Mouse (Mus musculus) midbrain, embryonic 14.5 days (tissue): Measurements from ENCODE around the gene Cxcl12. TPM values are rescaled to one million over a fixed set of nuclear protein-coding genes. Genes with fewer than 3 reads are reported as not detected.

ENCODE experiments used
- ATAC-seq: fragments of 200-750 bp; cut with Nextera tagmentation; 2 replicates; pipeline ENCODE4 v1.8.0; 2017; ENCODE audit warnings: moderate number of reproducible peaks, moderate library complexity; ENCODE audit not compliant: low FRiP score, low TSS enrichment
- DNase-seq: peaks from one replicate; pipeline ENCODE4 v3.0.0-alpha.2; 2015
- H3K27ac ChIP-seq: fragments of 300-500 bp; sonication (generic); replicated peaks from 2 replicates; pipeline ENCODE4 v1.5.1; 2014; ENCODE audit warnings: mild to moderate bottlenecking, low read depth, low read length, moderate library complexity
- H3K27me3 ChIP-seq: fragments of 300-500 bp; sonication (generic); 2 replicates; pipeline ENCODE4 v1.6.1; 2014; ENCODE audit warnings: low read length, control low read depth, mixed read lengths; ENCODE audit not compliant: control insufficient read depth, insufficient read depth
- H3K36me3 ChIP-seq: fragments of 300-500 bp; sonication (generic); 2 replicates; pipeline ENCODE4 v1.6.1; 2014; ENCODE audit warnings: low read length, control low read depth; ENCODE audit not compliant: control insufficient read depth, insufficient read depth
- H3K4me1 ChIP-seq: fragments of 300-500 bp; sonication (generic); 2 replicates; pipeline ENCODE4 v1.6.1; 2014; ENCODE audit warnings: mild to moderate bottlenecking, antibody characterized with exemption, low read length, control low read depth; ENCODE audit not compliant: control insufficient read depth, insufficient read depth
- H3K4me2 ChIP-seq: fragments of 300-500 bp; sonication (generic); 2 replicates; pipeline ENCODE4 v1.6.1; 2014; ENCODE audit warnings: mild to moderate bottlenecking, low read length, moderate library complexity
- H3K4me3 ChIP-seq: fragments of 300-500 bp; sonication (generic); replicated peaks from 2 replicates; pipeline ENCODE4 v1.5.1; 2014; ENCODE audit warnings: low read depth, low read length
- H3K9ac ChIP-seq: fragments of 300-500 bp; sonication (generic); replicated peaks from 2 replicates; pipeline ENCODE4 v1.6.1; 2014; ENCODE audit warnings: mild to moderate bottlenecking, low read length, moderate library complexity
- H3K9me3 ChIP-seq: fragments of 300-500 bp; sonication (generic); 2 replicates; pipeline ENCODE4 v1.6.1; 2016; ENCODE audit warnings: low read length, control low read depth, mixed read lengths; ENCODE audit not compliant: control insufficient read depth
- WGBS: fragments of 180-500 bp; shearing (Covaris S2); extraction: QIAGEN DNeasy Blood & Tissue Kit; methylation state at CpG from one replicate; pipeline ENCODE4 v1.1.7; 2014; 5-methylcytosine and 5-hydroxymethylcytosine counted together
- polyA plus RNA-seq: library from polyadenylated mRNA; unstranded; fragments of >200 nt; fragmentation: Nextera tagmentation; extraction: Ambion mirVana; gene quantifications from 2 replicates; pipeline ENCODE4 v1.2.1, GENCODE M21; 2014

Gene Cxcl12
- polyA plus RNA-seq, 1 experiment from 2014 or later, result 80.3 TPM

DNA sequence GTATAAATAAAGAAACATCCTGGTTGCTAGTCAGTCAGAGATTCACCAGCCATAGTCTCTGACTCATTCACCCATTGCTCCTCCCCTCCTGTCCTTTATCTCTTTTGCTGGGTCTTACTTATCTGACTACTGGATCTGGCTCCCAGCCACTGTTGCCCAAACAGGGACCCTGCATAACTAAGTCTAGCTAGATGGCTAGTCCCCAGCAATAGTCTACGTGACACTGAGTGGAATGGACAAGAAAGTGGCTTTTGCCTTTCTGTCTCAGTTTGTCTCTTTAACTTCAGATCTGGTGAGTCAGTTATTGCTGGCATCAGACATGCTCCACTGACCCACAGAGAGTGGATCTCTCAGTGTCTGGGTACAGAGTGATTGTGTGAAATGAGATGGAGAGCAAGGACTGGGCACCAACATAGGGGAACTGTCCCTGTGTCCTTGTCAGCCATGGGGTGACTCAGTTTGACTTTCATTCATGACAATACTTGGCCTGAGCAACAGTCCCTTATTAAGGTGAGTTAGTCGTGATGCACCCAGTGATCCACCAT lies 34.6 kb downstream of the Cxcl12 start:
- DNase-seq (no peak), ATAC-seq (no peak)
- Histone ChIP-seq H3K4me1 (no peaks in the 10 kb centered on the region), H3K27me3 (no peaks in the 10 kb centered on the region), H3K27ac (no peak overlapping the region), H3K9me3 (no peaks in the 10 kb centered on the region), H3K4me3 (no peak overlapping the region), H3K9ac (no peak overlapping the region), H3K4me2 (no peak overlapping the region), H3K36me3 (no peaks in the 10 kb centered on the region)
- WGBS, result 80% methylated on average over 2 of the region's 2 CpGs

DNA sequence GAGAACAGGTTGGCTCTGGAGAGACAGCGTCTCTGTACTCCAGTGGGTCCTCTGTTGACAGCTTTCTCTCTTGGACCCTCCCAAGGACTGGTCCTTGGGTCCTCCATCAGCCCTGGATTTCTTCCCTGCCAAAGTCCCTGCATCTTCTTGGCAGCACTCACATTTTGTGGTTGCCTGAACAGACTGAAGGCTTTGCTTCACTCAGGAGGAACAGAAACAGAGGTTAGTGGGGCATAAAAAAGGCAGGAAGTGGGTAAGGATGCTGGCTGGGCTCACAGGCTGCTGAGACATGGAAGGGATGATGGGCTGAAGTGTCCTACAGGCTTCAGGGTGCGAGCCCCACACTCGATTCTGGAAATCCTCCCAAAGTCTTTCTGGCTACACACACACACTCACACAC lies 35.8 kb downstream of the Cxcl12 start:
- DNase-seq, result no peak
- no peaks in the 10 kb centered on the region for H3K4me1 ChIP-seq
- H3K4me3 ChIP-seq, result no peak overlapping the region
- H3K27me3 ChIP-seq, result no peaks in the 10 kb centered on the region
- H3K27ac ChIP-seq, result no peak overlapping the region
- no peaks in the 10 kb centered on the region for H3K36me3 ChIP-seq
- no peak overlapping the region for H3K9ac ChIP-seq
- no peak overlapping the region for H3K4me2 ChIP-seq
- ATAC-seq, result no peak
- WGBS, result 92% methylated on average over 3 of the region's 3 CpGs
- H3K9me3 ChIP-seq, result no peaks in the 10 kb centered on the region

DNA sequence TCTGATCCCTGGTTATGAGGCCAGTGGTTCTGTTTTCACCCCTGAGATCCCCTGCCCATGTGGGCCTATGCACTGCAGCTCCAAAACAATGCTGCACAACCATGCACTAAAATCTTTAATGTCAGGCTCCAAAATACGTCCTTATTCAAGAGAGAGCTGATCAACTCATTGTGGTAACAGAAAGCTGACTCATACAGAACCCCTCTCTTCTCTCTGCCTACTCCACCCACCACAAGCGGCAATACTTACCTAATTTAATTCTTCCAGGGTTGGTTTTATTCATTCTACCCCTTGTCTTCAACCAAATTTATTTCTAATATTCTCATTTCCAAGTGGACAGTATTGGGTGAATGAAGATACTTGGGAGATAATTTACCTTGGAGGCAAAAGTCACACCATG lies 38.5 kb downstream of the Cxcl12 start:
- ATAC-seq, result no peak
- DNase-seq, result no peak
- Histone ChIP-seq H3K9ac (no peak overlapping the region), H3K4me3 (no peak overlapping the region), H3K27me3 (no peaks in the 10 kb centered on the region), H3K27ac (no peak overlapping the region), H3K4me2 (no peak overlapping the region), H3K36me3 (no peaks in the 10 kb centered on the region), H3K9me3 (no peaks in the 10 kb centered on the region), H3K4me1 (no peaks in the 10 kb centered on the region)
- WGBS, result 74% methylated on average over 2 of the region's 2 CpGs

DNA sequence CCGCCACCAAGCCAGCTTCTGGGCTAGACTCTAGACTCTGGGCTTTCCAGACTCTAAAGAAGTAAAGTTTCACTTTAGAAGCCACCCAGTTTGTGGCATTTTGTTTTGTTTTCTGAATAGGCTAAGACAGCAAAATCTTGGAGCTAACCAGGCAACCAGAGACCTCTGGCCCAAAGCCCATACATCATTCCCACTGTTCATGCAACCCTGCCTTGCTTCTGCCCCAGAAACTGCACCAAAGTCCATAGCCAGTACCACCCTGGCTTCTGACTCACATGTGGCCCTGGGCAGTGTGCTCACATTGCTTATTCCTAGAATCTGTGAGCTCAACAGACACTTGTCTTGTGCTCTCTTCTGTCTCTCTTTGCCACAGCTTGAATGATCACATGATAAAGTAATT lies 39.0 kb downstream of the Cxcl12 start:
- no peak for ATAC-seq
- Histone ChIP-seq H3K4me3 (no peak overlapping the region), H3K27ac (no peak overlapping the region), H3K9ac (no peak overlapping the region), H3K4me1 (no peaks in the 10 kb centered on the region), H3K4me2 (no peak overlapping the region), H3K36me3 (no peaks in the 10 kb centered on the region), H3K9me3 (no peaks in the 10 kb centered on the region), H3K27me3 (no peaks in the 10 kb centered on the region)
- no peak for DNase-seq
- 97% methylated on average over 1 of the region's 1 CpGs for WGBS

DNA sequence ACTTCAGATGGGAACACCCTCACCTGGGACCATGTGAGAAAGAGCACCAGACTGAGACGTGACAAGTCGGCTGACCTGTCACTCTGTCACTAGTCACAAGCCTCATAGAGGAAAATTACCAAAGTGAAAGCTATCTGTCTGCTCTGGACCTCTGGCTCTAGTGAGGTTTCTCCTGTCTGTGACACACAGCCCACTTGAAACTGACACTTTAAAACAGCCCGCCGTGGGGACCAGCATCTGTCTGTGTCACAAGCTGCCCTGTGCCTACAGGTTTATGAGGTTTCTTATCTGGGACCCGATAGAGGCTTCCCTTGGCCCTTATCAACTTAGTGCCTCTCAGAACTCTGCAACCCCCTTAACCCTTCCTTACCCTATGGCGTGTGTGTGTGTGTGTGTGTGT lies 41.8 kb downstream of the Cxcl12 start:
- Histone ChIP-seq H3K27me3 (no peaks in the 10 kb centered on the region), H3K9me3 (no peaks in the 10 kb centered on the region), H3K4me2 (no peak overlapping the region), H3K4me3 (no peak overlapping the region), H3K4me1 (no peaks in the 10 kb centered on the region), H3K36me3 (no peaks in the 10 kb centered on the region), H3K9ac (no peak overlapping the region), H3K27ac (no peak overlapping the region)
- DNase-seq (no peak), ATAC-seq (no peak)
- 83% methylated on average over 6 of the region's 6 CpGs for WGBS

DNA sequence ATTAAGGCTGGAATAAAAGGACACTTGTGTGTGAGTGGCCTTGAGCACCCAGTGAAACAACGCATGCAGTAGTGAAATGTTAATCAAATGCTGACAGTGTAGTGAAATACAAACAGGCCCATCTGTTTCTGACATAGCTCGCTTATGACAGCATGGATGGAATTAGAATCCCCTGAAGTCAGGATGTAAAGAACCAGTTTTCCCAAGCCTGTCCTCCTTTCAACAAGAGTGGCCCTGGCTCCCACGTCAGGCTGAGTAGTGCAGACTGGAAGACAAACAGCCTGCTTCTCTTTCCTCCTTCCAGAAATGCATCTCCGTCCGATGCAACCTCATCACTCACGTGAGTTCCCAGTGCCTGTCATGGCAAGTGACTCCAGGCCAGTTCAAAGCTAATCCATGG lies 42.2 kb downstream of the Cxcl12 start:
- DNase-seq (no peak), ATAC-seq (no peak)
- Histone ChIP-seq H3K4me1 (no peaks in the 10 kb centered on the region), H3K9me3 (no peaks in the 10 kb centered on the region), H3K4me3 (no peak overlapping the region), H3K27me3 (no peaks in the 10 kb centered on the region), H3K36me3 (no peaks in the 10 kb centered on the region), H3K9ac (no peak overlapping the region), H3K27ac (no peak overlapping the region), H3K4me2 (no peak overlapping the region)
- WGBS, result 74% methylated on average over 6 of the region's 6 CpGs

DNA sequence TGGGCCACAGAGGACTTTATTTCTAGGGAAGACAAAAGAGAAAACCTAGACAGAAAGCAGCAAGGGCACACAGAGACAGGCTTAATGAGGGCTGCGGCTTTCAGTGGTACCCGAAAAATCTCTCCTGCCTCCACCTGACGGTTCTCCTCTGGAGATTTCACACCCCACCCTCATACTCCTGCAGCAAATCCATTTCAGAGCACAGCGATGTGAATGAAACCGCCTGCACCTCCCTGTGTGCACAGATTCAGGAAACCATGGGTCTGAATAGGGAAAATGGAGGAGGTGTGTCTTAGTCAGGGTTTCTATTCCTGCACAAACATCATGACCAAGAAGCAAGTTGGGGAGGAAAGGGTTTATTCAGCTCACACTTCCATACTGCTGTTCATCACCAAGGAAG lies 46.2 kb downstream of the Cxcl12 start:
- DNase-seq, result no peak
- Histone ChIP-seq H3K4me3 (no peak overlapping the region), H3K4me2 (no peak overlapping the region), H3K4me1 (no peaks in the 10 kb centered on the region), H3K9ac (no peak overlapping the region), H3K27me3 (no peaks in the 10 kb centered on the region), H3K27ac (no peak overlapping the region), H3K36me3 (no peaks in the 10 kb centered on the region), H3K9me3 (no peaks in the 10 kb centered on the region)
- WGBS, result 79% methylated on average over 5 of the region's 5 CpGs
- no peak for ATAC-seq

DNA sequence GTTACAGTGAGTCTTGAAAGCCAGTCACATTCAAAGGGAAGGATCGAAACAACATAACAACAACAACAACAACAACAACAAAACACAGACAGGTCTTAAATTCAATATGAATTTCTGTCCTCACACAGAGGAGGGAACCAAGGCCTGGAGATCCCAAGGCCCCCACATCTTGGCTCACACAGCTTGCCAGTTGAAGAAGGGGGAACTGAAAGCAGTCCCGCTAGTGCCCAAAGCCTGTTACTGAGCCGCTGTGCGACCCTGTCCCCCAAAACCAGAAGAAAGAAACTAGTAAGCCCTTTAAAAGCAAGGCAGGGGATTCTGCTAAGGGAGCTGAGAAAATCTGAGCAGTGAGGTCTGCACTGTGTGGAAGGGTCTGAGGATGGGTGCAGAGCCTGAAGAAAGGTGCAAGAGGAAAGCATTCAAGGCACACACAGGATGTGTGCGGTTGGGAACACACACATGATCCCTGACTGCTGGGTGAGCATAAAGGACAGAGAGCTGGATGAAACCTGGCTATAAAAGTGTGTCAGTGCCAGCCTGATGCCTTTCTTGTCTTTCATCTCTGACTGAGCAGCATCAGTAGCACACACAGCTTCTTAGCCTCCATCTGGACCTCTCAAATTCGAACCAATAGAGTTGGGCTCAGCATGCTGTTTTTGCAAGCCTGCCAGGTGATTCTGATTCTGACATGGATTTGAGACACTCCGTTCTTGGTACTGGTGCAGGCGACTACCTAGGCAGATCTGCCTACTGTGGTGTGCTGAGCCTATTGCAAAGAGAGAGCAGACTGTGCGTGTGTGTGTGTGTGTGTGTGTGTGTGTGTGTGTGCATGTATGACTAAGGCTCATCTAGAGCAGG lies 50.3 kb downstream of the Cxcl12 start:
- Histone ChIP-seq H3K4me1 (no peaks in the 10 kb centered on the region), H3K4me2 (no peak overlapping the region), H3K27ac (no peak overlapping the region), H3K9me3 (no peaks in the 10 kb centered on the region), H3K4me3 (no peak overlapping the region), H3K27me3 (no peaks in the 10 kb centered on the region), H3K36me3 (no peaks in the 10 kb centered on the region), H3K9ac (no peak overlapping the region)
- DNase-seq (no peak), ATAC-seq (no peak)
- 86% methylated on average over 9 of the region's 9 CpGs for WGBS

DNA sequence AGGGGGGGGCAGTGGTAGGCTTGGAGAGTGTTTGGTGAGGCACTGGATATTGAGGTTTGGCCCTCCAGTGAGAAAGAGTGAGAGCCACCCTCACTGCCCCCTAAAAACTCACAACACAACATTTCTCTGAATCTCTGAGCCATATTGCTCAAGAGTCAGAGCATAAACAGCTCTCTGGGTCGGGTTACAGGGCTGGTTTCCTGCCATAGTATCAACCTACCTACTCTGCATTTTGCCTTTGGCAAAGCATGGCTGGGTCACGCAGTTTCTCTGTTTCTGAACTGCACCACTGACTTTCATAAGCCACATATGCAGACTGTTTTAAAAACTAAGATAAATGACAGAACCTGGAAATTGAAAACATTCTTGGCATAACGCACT lies 51.0 kb downstream of the Cxcl12 start:
- Histone ChIP-seq H3K27ac (no peak overlapping the region), H3K4me3 (no peak overlapping the region), H3K4me2 (no peak overlapping the region), H3K36me3 (no peaks in the 10 kb centered on the region), H3K27me3 (no peaks in the 10 kb centered on the region), H3K9me3 (no peaks in the 10 kb centered on the region), H3K9ac (no peak overlapping the region), H3K4me1 (no peaks in the 10 kb centered on the region)
- no peak for ATAC-seq
- no peak for DNase-seq
- WGBS, result 72% methylated on average over 3 of the region's 3 CpGs
